ENCODE assay signal across 8 mouse cellular contexts in the genomic region with DNA sequence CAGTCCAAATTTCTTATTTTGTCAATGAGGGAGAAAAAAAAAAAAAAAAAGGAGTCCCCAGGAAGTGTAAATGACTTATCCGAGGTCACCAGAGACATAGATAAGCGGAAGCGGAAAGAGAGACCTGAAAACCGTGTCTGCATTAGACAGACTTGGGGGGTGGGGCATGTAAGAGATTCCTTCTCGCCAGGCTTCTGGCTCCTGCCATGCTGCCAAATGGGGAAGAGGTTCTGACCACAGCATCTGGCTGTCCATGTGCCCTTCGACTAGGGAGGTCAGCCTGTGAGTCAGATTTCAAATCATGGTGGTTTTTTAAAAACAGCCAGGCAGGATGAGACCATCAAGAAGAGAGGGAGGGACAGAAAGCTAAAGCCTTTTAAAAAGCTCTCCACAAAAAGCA. TPM values are rescaled to one million over a fixed set of nuclear protein-coding genes. Genes with fewer than 3 reads are reported as not detected.
DNase-seq lines count a peak whose midpoint lies in the region; ATAC-seq and TF ChIP-seq lines count a peak whose summit lies in the region.

No protein-coding gene starts in this region.

- no peak for ATAC-seq in forebrain, embryonic 13.5 days
- ATAC-seq in heart, embryonic 15.5 days (replicated peaks; ENCODE audit: insufficient number of reproducible peaks, insufficient read depth, low FRiP score, low read depth): no peak
- ATAC-seq in erythroid progenitor cell, adult 5-6 weeks (replicated peaks; ENCODE audit: low FRiP score, poor library complexity, severe bottlenecking): no peak

- no peaks in the 10 kb centered on the region for H3K36me3 ChIP-seq in forebrain, embryonic 10.5 days (replicated peaks)
- H3K36me3 ChIP-seq in forebrain, embryonic 13.5 days (ENCODE audit: poor library complexity, severe bottlenecking): no peaks in the 10 kb centered on the region
- no peaks in the 10 kb centered on the region for H3K36me3 ChIP-seq in heart, embryonic 15.5 days
- no peaks in the 10 kb centered on the region for H3K36me3 ChIP-seq in liver, adult 2 months (ENCODE audit: control insufficient read depth, insufficient read depth, low read length)

- H3K79me2 ChIP-seq in liver, adult 2 months (ENCODE audit: control insufficient read depth, insufficient read depth, low read length): no peaks in the 10 kb centered on the region

- peak overlapping the region; percentile 40; the same call in 1 of the 2 replicates for H3K27ac ChIP-seq in forebrain, embryonic 10.5 days
- H3K27ac ChIP-seq in forebrain, embryonic 13.5 days: no peak overlapping the region
- H3K27ac ChIP-seq in heart, embryonic 15.5 days: no peak overlapping the region
- no peak overlapping the region for H3K27ac ChIP-seq in liver, adult 2 months (replicated peaks; ENCODE audit: insufficient read depth, low read depth, low read length)

- DNase-seq in forebrain, embryonic 10.5 days (ENCODE audit: extremely low spot score, low spot score): no peak
- peak; percentile 83 for DNase-seq in embryo, embryonic 10.5 days (ENCODE audit: low spot score)
- DNase-seq in liver, adult 2 months (ENCODE audit: extremely low read depth, low read depth, low spot score): peak; percentile 73
- no peak for DNase-seq in layer of hippocampus, postnatal 10 days (ENCODE audit: low spot score in 2 of 2)
- DNase-seq in layer of hippocampus, adult 11-12 months (ENCODE audit: low spot score): no peak

- TF ChIP-seq CTCF in liver, adult 2 months (IDR thresholded peaks at IDR 0.05; ENCODE audit: low read depth, low read length): no peak

- no peak overlapping the region for H3K4me2 ChIP-seq in forebrain, embryonic 13.5 days
- H3K4me2 ChIP-seq in heart, embryonic 15.5 days: peak overlapping the region; percentile 47

- TF ChIP-seq POLR2A in liver, adult 2 months (IDR thresholded peaks at IDR 0.05; ENCODE audit: extremely low read depth, insufficient read depth, low read length): no peak

- H3K9me3 ChIP-seq in forebrain, embryonic 10.5 days: peaks cover 9% of the 10 kb centered on the region; the same call in 1 of the 2 replicates
- H3K9me3 ChIP-seq in forebrain, embryonic 13.5 days (replicated peaks): no peaks in the 10 kb centered on the region
- H3K9me3 ChIP-seq in heart, embryonic 15.5 days (replicated peaks): no peaks in the 10 kb centered on the region

- 6% methylated on average over 6 of the region's 6 CpGs for WGBS in forebrain, embryonic 10.5 days
- 22% methylated on average over 6 of the region's 6 CpGs for WGBS in forebrain, embryonic 13.5 days
- 10% methylated on average over 6 of the region's 6 CpGs for WGBS in heart, embryonic 15.5 days
- WGBS in liver, adult 2 months: 28% methylated on average over 6 of the region's 6 CpGs

- H3K27me3 ChIP-seq in forebrain, embryonic 10.5 days (ENCODE audit: poor library complexity, severe bottlenecking): no peaks in the 10 kb centered on the region
- H3K27me3 ChIP-seq in forebrain, embryonic 13.5 days: peaks cover 5% of the 10 kb centered on the region; the same call in 1 of the 2 replicates
- no peaks in the 10 kb centered on the region for H3K27me3 ChIP-seq in heart, embryonic 15.5 days
- H3K27me3 ChIP-seq in liver, adult 2 months (ENCODE audit: control insufficient read depth, insufficient read depth, low read length): no peaks in the 10 kb centered on the region

- H3K4me1 ChIP-seq in forebrain, embryonic 10.5 days: peaks cover 31% of the 10 kb centered on the region
- H3K4me1 ChIP-seq in forebrain, embryonic 13.5 days: no peaks in the 10 kb centered on the region
- H3K4me1 ChIP-seq in heart, embryonic 15.5 days (replicated peaks): peaks cover 16% of the 10 kb centered on the region
- H3K4me1 ChIP-seq in liver, adult 2 months (ENCODE audit: control insufficient read depth, insufficient read depth, low read length): peaks cover 4% of the 10 kb centered on the region; the same call in 1 of the 2 replicates

- 0 out of 2 replicates have a peak overlapping the region, but pooled peaks have one; percentile 4 for H3K4me3 ChIP-seq in forebrain, embryonic 10.5 days
- no peak overlapping the region for H3K4me3 ChIP-seq in forebrain, embryonic 13.5 days
- H3K4me3 ChIP-seq in heart, embryonic 15.5 days: no peak overlapping the region
- H3K4me3 ChIP-seq in liver, adult 2 months (ENCODE audit: insufficient read depth, low read depth, low read length): no peak overlapping the region

- H3K9ac ChIP-seq in forebrain, embryonic 13.5 days: no peak overlapping the region
- H3K9ac ChIP-seq in heart, embryonic 15.5 days: no peak overlapping the region
- no peak overlapping the region for H3K9ac ChIP-seq in liver, adult 2 months (ENCODE audit: low read depth, low read length)

RNA-seq across cellular contexts. Expression of gene Prtg, which starts 15.0 kb away (rescaled TPM):
- 10.1 and 11.5 TPM in 2 replicates for polyA plus RNA-seq in forebrain, embryonic 10.5 days (2016; fragmentation: Nextera tagmentation; extraction: Ambion mirVana)
- polyA plus RNA-seq in forebrain, embryonic 13.5 days (2015; fragmentation: Nextera tagmentation; extraction: Ambion mirVana): 0.43 and 0.74 TPM in 2 replicates
- 0.40 and 0.43 TPM in 2 replicates for polyA plus RNA-seq in heart, embryonic 15.5 days (2015; fragmentation: Nextera tagmentation; extraction: Ambion mirVana)
- under 0.01 and 0.07 TPM in 2 replicates for total RNA-seq in liver, adult 2 months (2014; rRNA removed)
- 0.21 TPM in 1 of 2 replicates, not detected in the other for polyA plus RNA-seq in liver, adult 2 months (2012; rRNA removed)
- total RNA-seq in erythroid progenitor cell, adult 5-6 weeks (2015; ENCODE audit: low replicate concordance): not detected in 2 replicates
- not detected in 2 replicates for total RNA-seq in erythroid progenitor cell, adult 5-6 weeks (2017; ENCODE audit: low replicate concordance)
- under 1 TPM; 0.56 to 0.80 TPM for total RNA-seq in layer of hippocampus, postnatal 10 days (2021)

Comparison
In these comparisons a context has a peak if more than half of its experiments do, and no peak if none do; other contexts are left out.
1. DNase-seq: peak in embryo, embryonic 10.5 days (single experiment) and liver, adult 2 months (single experiment); none in forebrain, embryonic 10.5 days (single experiment), layer of hippocampus, postnatal 10 days (0 of 2) and layer of hippocampus, adult 11-12 months (single experiment).